Mouse (Mus musculus): Measurements from ENCODE around the gene Zfp706. TPM values are rescaled to one million over a fixed set of nuclear protein-coding genes. Genes with fewer than 3 reads are reported as not detected.

Gene Zfp706
- total RNA-seq, 2 experiments from 2014 or later: 234 to 247 TPM

GRCm38 (mm10) chr15:36975690-36976089, 31.9 kb downstream of the Zfp706 start:
- no peak for DNase-seq

DNA sequence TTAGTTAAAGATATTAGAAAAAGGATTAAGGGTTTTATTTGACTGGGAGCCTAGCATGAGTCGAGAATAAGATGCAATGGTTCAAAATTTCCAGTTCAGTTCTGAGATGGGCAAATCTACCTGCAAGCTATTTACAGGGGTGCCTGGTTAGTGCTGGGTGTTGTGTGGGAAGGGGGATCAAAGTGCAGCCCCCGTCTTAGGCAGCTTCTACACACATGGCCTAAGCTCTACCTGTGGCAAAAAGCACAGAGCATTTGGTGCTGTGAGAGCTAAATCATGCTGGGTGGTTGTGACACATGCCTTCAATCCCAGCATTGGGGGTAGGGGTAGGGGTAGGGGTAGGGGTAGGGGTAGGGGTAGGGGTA, 32.3 kb downstream of the Zfp706 start:
- no peak for DNase-seq

- no peak for DNase-seq
These were observed 32.8 kb downstream of the Zfp706 start for GRCm38 (mm10) chr15:36974614-36975255.

DNA sequence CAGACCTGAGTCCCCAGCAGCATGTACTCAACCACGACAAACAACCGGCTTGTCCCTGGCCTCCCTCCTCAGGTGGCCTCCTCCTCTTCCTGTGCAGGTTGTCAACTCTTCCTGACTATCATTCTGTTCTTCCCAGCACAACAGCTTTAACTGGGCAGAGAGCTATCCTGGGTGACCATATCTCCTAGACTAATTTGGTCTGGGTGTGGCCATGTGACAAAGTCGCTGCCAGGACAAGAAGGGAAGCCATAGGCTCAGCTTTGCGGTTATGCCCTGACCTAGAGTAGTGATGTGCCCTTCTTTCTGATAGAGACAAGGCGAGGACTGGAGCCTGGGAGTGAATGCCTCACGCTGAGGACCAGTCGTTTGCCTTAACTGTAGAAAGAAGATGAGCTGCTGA, 33.9 kb downstream of the Zfp706 start:
- DNase-seq: peak; percentile 33

DNA sequence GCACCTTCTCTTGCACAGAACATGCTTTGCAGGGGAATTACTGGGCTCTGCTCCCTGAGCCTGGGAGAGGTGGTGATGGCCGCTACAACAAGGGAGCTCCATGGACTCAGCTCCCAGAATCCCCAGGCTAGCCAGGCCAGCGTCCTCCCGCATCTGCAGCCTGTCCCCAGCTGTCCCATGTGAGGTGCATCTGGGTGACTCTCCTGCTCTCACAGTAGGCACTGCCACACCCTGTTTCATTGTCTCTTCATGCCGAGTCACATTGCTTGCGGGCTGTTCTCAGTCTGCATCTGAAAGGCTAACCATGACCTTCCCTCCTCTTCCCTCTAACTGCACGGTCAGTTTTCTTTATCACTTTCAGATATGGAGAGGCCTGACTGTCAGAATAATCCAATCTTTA, 34.3 kb downstream of the Zfp706 start:
- DNase-seq: no peak

- no peak for DNase-seq
These were observed 37.8 kb downstream of the Zfp706 start for GRCm38 (mm10) chr15:36969794-36970193.

GRCm38 (mm10) chr15:36968295-36968694, 39.3 kb downstream of the Zfp706 start:
- no peak for DNase-seq

- DNase-seq: no peak
These were observed 40.0 kb downstream of the Zfp706 start for GRCm38 (mm10) chr15:36967381-36968211.

DNA sequence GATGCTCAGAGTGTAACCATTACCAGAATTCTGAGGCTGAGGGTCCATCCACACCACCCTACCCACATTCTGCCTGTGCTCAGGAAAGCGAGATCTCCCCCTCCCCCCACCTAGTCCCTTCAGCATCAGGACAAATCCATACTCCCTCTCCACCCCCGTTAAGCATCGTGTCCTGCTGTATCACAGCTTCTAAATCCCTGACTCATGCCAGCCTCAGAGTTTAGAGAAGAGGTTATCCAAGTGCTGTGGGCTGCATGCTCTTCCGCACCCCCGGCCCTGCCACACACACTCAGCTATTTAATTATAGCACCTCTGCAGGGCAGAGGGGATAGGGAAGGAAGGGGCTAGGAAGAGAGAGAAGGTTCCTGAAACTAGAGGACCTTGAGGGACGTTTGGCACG, 40.6 kb downstream of the Zfp706 start:
- DNase-seq: no peak

GRCm38 (mm10) chr15:36966466-36966865, 41.1 kb downstream of the Zfp706 start:
- DNase-seq: peak; percentile 51

GRCm38 (mm10) chr15:36965743-36966142, 41.8 kb downstream of the Zfp706 start:
- DNase-seq: no peak

GRCm38 (mm10) chr15:36962931-36963330, 44.6 kb downstream of the Zfp706 start:
- DNase-seq: no peak

- no peak for DNase-seq
These were observed 46.7 kb downstream of the Zfp706 start for GRCm38 (mm10) chr15:36960876-36961237.

GRCm38 (mm10) chr15:36960010-36960875, 47.3 kb downstream of the Zfp706 start:
- DNase-seq: peak; percentile 67

DNA sequence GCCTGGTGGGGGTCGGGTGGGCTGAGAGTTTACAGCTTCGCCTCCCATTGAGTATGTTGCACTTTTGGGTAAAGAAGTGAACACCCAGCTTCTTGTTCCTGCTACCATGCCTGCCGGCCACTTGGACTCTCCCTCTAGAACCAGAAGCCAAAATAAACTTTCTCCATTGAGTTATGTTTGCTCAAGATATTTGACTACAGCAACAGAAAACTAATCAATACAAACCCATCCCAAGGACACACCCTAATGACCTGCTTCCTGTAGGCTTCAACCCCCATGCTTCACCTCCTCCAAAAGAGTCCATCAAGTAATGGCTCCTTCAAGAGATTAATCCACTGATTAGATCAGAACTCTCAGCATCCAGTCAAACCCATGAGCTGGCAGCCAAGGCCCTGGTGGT, 51.4 kb downstream of the Zfp706 start:
- no peak for DNase-seq

- no peak for DNase-seq
These were observed 57.3 kb downstream of the Zfp706 start for GRCm38 (mm10) chr15:36950258-36950657.

- no peak for DNase-seq
These were observed 58.6 kb downstream of the Zfp706 start for GRCm38 (mm10) chr15:36948866-36949546.

Data from heart, postnatal 4 days (tissue).